Mouse (Mus musculus): Measurements from ENCODE around the gene Naif1. TPM values are rescaled to one million over a fixed set of nuclear protein-coding genes. Genes with fewer than 3 reads are reported as not detected.

The Naif1 gene
- total and polyA plus RNA-seq, 2 experiments from 2014 or later: 3.5 to 4.2 TPM

GRCm38 (mm10) chr2:32453641-32454303, 3.5 kb downstream of the Naif1 start:
- WGBS: 82% methylated on average over 5 of the region's 5 CpGs
- TF ChIP-seq CTCF (IDR thresholded peaks at IDR 0.05; ENCODE audit: low read depth) (no peak), EP300 (IDR thresholded peaks at IDR 0.05; ENCODE audit: low read depth) (no peak)
- Histone ChIP-seq H3K27me3 (ENCODE audit: control insufficient read depth, insufficient read depth, low read length) (no peaks in the 10 kb centered on the region), H3K36me3 (replicated peaks; ENCODE audit: control insufficient read depth, insufficient read depth, low read length) (peaks cover 16% of the 10 kb centered on the region; the same call in 1 of the 2 replicates), H3K4me2 (ENCODE audit: low read depth, low read length) (no peak overlapping the region), H3K9ac (replicated peaks; ENCODE audit: low read depth, low read length) (no peak overlapping the region), H3K4me1 (ENCODE audit: control insufficient read depth, insufficient read depth) (peaks cover 49% of the 10 kb centered on the region), H3K4me3 (ENCODE audit: low read depth, low read length) (no peak overlapping the region), H3K27ac (ENCODE audit: low read depth) (no peak overlapping the region), H3K9me3 (replicated peaks; ENCODE audit: control insufficient read depth, low read length) (no peaks in the 10 kb centered on the region)
- ATAC-seq (ENCODE audit: insufficient read depth, low read depth): no peak
- DNase-seq (ENCODE audit: low spot score): no peak

- H3K4me3 ChIP-seq (ENCODE audit: low read depth, low read length): no peak overlapping the region
- ATAC-seq (ENCODE audit: insufficient read depth, low read depth): no peak
- peaks cover 16% of the 10 kb centered on the region; the same call in 1 of the 2 replicates for H3K36me3 ChIP-seq (replicated peaks; ENCODE audit: control insufficient read depth, insufficient read depth, low read length)
- TF ChIP-seq CTCF (IDR thresholded peaks at IDR 0.05; ENCODE audit: low read depth): no peak
- TF ChIP-seq EP300 (IDR thresholded peaks at IDR 0.05; ENCODE audit: low read depth): no peak
- no peaks in the 10 kb centered on the region for H3K27me3 ChIP-seq (ENCODE audit: control insufficient read depth, insufficient read depth, low read length)
- no peak overlapping the region for H3K9ac ChIP-seq (replicated peaks; ENCODE audit: low read depth, low read length)
- H3K9me3 ChIP-seq (replicated peaks; ENCODE audit: control insufficient read depth, low read length): no peaks in the 10 kb centered on the region
- peak overlapping the region; percentile 31; the same call in 1 of the 2 replicates for H3K27ac ChIP-seq (ENCODE audit: low read depth)
- H3K4me1 ChIP-seq (ENCODE audit: control insufficient read depth, insufficient read depth): peaks cover 47% of the 10 kb centered on the region
- no peak overlapping the region for H3K4me2 ChIP-seq (ENCODE audit: low read depth, low read length)
- no peak for DNase-seq (ENCODE audit: low spot score)
- 77% methylated on average over 10 of the region's 10 CpGs for WGBS
Observed at GRCm38 (mm10) chr2:32454633-32455032, 4.4 kb downstream of the Naif1 start.

GRCm38 (mm10) chr2:32455101-32455500, 4.8 kb downstream of the Naif1 start:
- Histone ChIP-seq H3K4me2 (ENCODE audit: low read depth, low read length) (no peak overlapping the region), H3K27ac (ENCODE audit: low read depth) (peak overlapping the region; percentile 31; the same call in 1 of the 2 replicates), H3K9ac (replicated peaks; ENCODE audit: low read depth, low read length) (no peak overlapping the region)

GRCm38 (mm10) chr2:32458300-32458699, 8.0 kb downstream of the Naif1 start:
- Histone ChIP-seq H3K9me3 (replicated peaks; ENCODE audit: control insufficient read depth, low read length) (no peaks in the 10 kb centered on the region), H3K4me3 (ENCODE audit: low read depth, low read length) (no peak overlapping the region), H3K36me3 (replicated peaks; ENCODE audit: control insufficient read depth, insufficient read depth, low read length) (peaks cover 16% of the 10 kb centered on the region; the same call in 1 of the 2 replicates), H3K4me1 (ENCODE audit: control insufficient read depth, insufficient read depth) (peaks cover 22% of the 10 kb centered on the region), H3K9ac (replicated peaks; ENCODE audit: low read depth, low read length) (no peak overlapping the region), H3K4me2 (ENCODE audit: low read depth, low read length) (no peak overlapping the region), H3K27ac (ENCODE audit: low read depth) (no peak overlapping the region), H3K27me3 (ENCODE audit: control insufficient read depth, insufficient read depth, low read length) (no peaks in the 10 kb centered on the region)
- WGBS: 55% methylated on average over 2 of the region's 2 CpGs
- DNase-seq (ENCODE audit: low spot score) (peak; percentile 64), ATAC-seq (ENCODE audit: insufficient read depth, low read depth) (peak; percentile 83)
- no peak for TF ChIP-seq EP300 (IDR thresholded peaks at IDR 0.05; ENCODE audit: low read depth)
- TF ChIP-seq CTCF (IDR thresholded peaks at IDR 0.05; ENCODE audit: low read depth): no peak

More at GRCm38 (mm10) chr2:32455101-32455500, 4.8 kb downstream of the Naif1 start:
- Histone ChIP-seq H3K27me3 (ENCODE audit: control insufficient read depth, insufficient read depth, low read length) (no peaks in the 10 kb centered on the region), H3K9me3 (replicated peaks; ENCODE audit: control insufficient read depth, low read length) (no peaks in the 10 kb centered on the region), H3K36me3 (replicated peaks; ENCODE audit: control insufficient read depth, insufficient read depth, low read length) (peaks cover 16% of the 10 kb centered on the region; the same call in 1 of the 2 replicates), H3K4me1 (ENCODE audit: control insufficient read depth, insufficient read depth) (peaks cover 43% of the 10 kb centered on the region), H3K4me3 (ENCODE audit: low read depth, low read length) (no peak overlapping the region)
- no peak for TF ChIP-seq CTCF (IDR thresholded peaks at IDR 0.05; ENCODE audit: low read depth)
- no peak; the same call in 1 of the 2 replicates for TF ChIP-seq EP300 (IDR thresholded peaks at IDR 0.05; ENCODE audit: low read depth)
- 40% methylated on average over 8 of the region's 8 CpGs for WGBS
- DNase-seq (ENCODE audit: low spot score) (peak; percentile 24), ATAC-seq (ENCODE audit: insufficient read depth, low read depth) (no peak)

- Histone ChIP-seq H3K27ac (ENCODE audit: low read depth) (no peak overlapping the region), H3K4me2 (ENCODE audit: low read depth, low read length) (no peak overlapping the region), H3K4me1 (ENCODE audit: control insufficient read depth, insufficient read depth) (peaks cover 17% of the 10 kb centered on the region), H3K9me3 (replicated peaks; ENCODE audit: control insufficient read depth, low read length) (no peaks in the 10 kb centered on the region), H3K27me3 (ENCODE audit: control insufficient read depth, insufficient read depth, low read length) (no peaks in the 10 kb centered on the region), H3K36me3 (replicated peaks; ENCODE audit: control insufficient read depth, insufficient read depth, low read length) (peaks cover 16% of the 10 kb centered on the region; the same call in 1 of the 2 replicates), H3K4me3 (ENCODE audit: low read depth, low read length) (no peak overlapping the region), H3K9ac (replicated peaks; ENCODE audit: low read depth, low read length) (no peak overlapping the region)
- DNase-seq (ENCODE audit: low spot score): no peak
- ATAC-seq (ENCODE audit: insufficient read depth, low read depth): no peak
- no peak for TF ChIP-seq CTCF (IDR thresholded peaks at IDR 0.05; ENCODE audit: low read depth)
- no peak for TF ChIP-seq EP300 (IDR thresholded peaks at IDR 0.05; ENCODE audit: low read depth)
- 88% methylated on average over 2 of the region's 2 CpGs for WGBS
Observed at GRCm38 (mm10) chr2:32459657-32460056, 9.4 kb downstream of the Naif1 start.

Data from heart, postnatal 0 days (tissue).